Mouse (Mus musculus): Measurements from ENCODE around the gene Brd4. TPM values are rescaled to one million over a fixed set of nuclear protein-coding genes. Genes with fewer than 3 reads are reported as not detected.

Gene Brd4
- total RNA-seq, 2 experiments from 2014 or later: 64.0 to 67.4 TPM

Other genes starting within 250 kb of the Brd4 start
- 1 to 10 TPM; 7.9 to 8.6 TPM for gene Rrp1b, start 248.6 kb downstream of the Brd4 start, total RNA-seq (2021)
- under 1 TPM; 0.76 to 0.83 TPM for gene Hsf2bp, start 248.4 kb downstream of the Brd4 start, total RNA-seq (2021)
- gene Notch3, start 117.9 kb downstream of the Brd4 start, total RNA-seq (2021): 10 to 100 TPM; 43.3 to 44.2 TPM
- gene Ephx3, start 95.2 kb downstream of the Brd4 start, total RNA-seq (2021): under 1 TPM; 0.88 to 0.95 TPM
- gene Akap8, start 36.5 kb upstream of the Brd4 start, total RNA-seq (2021): 10 to 100 TPM; 50.0 to 62.5 TPM
- 10 to 100 TPM; 49.2 to 57.1 TPM for gene Akap8l, start 65.9 kb upstream of the Brd4 start, total RNA-seq (2021)
- 10 to 100 TPM; 22.4 to 23.4 TPM for gene Wiz, start 104.7 kb upstream of the Brd4 start, total RNA-seq (2021)
- gene Rasal3, start 118.9 kb upstream of the Brd4 start, total RNA-seq (2021): 1 to 10 TPM; 1.3 to 4.7 TPM
- gene Pglyrp2, start 139.4 kb upstream of the Brd4 start, total RNA-seq (2021): under 1 TPM; 0.24 to 0.93 TPM
- under 1 TPM; 0.22 to 0.48 TPM for gene Cyp4f39, start 168.0 kb upstream of the Brd4 start, total RNA-seq (2021)
- gene Cyp4f17, start 221.3 kb upstream of the Brd4 start, total RNA-seq (2021): 1 to 10 TPM; 5.2 to 6.7 TPM

Measured in heart, postnatal 14 days (tissue).